Mouse (Mus musculus) G1E (cell line): ENCODE data around the gene Ankmy2. TPM values are rescaled to one million over a fixed set of nuclear protein-coding genes. Genes with fewer than 3 reads are reported as not detected.

Source experiments
- ATAC-seq: 2 replicates; pipeline ENCODE4 v1.8.0; 2016; ENCODE audit warnings: mild to moderate bottlenecking; ENCODE audit not compliant: insufficient number of reproducible peaks, poor library complexity, low FRiP score, severe bottlenecking; ENCODE audit errors: extremely low read depth
- DNase-seq: peaks from one replicate; pipeline ENCODE4 v3.0.0; 2012; ENCODE audit warnings: low spot score
- H3K27me3 ChIP-seq: 2 replicates; pipeline ENCODE4 v1.6.1; 2012; ENCODE audit warnings: mild to moderate bottlenecking, low read length, inconsistent platforms; ENCODE audit not compliant: insufficient read depth
- H3K36me3 ChIP-seq: replicated peaks from 2 replicates; pipeline ENCODE3; 2012; ENCODE audit warnings: mild to moderate bottlenecking, inconsistent platforms
- H3K4me1 ChIP-seq: 2 replicates; pipeline ENCODE4 v1.6.1; 2012; ENCODE audit warnings: low read depth, low read length, inconsistent platforms, mixed read lengths; ENCODE audit not compliant: insufficient read depth
- H3K4me3 ChIP-seq: 2 replicates; pipeline ENCODE4 v1.5.1; 2012; ENCODE audit warnings: low read depth, mild to moderate bottlenecking, inconsistent platforms, low read length, moderate library complexity, mixed read lengths
- H3K9me3 ChIP-seq: replicated peaks from 2 replicates; pipeline ENCODE4 v1.6.1; 2012; ENCODE audit warnings: inconsistent platforms
- CTCF ChIP-seq: IDR thresholded peaks from 2 replicates; pipeline ENCODE4 v1.5.1; 2012; ENCODE audit warnings: low read depth, low read length, inconsistent platforms, mixed read lengths
- GATA1 ChIP-seq: IDR thresholded peaks from 2 replicates; pipeline ENCODE4 v1.6.1; 2012; ENCODE audit warnings: borderline replicate concordance, low read length, inconsistent platforms, mixed read lengths
- GATA2 ChIP-seq: IDR thresholded peaks from 2 replicates; pipeline ENCODE4 v1.6.1; 2012; ENCODE audit warnings: low read depth, low read length, inconsistent platforms, borderline replicate concordance
- POLR2AphosphoS5 ChIP-seq: IDR thresholded peaks from 2 replicates; pipeline ENCODE4 v1.6.1; 2012; ENCODE audit warnings: low read depth, low read length, inconsistent platforms; ENCODE audit not compliant: insufficient replicate concordance
- TAL1 ChIP-seq: conservative IDR thresholded peaks from 2 replicates; pipeline ENCODE4 v1.6.1; 2012; ENCODE audit warnings: low read depth, low read length, inconsistent platforms, mixed read lengths
- polyA plus RNA-seq: library from polyadenylated mRNA; stranded (reverse); fragments of >175 nt; gene quantifications from 2 replicates; pipeline ENCODE4 v1.2.3, GENCODE M21; 2012
- total RNA-seq, 2 experiments: library from RNA; stranded (forward) in 1 of 2; stranded (reverse) in 1 of 2; fragments of 200-1000 nt in 1 of 2; fragments of >200 nt in 1 of 2; fragmentation: Nextera tagmentation in 1 of 2; gene quantifications; 2 replicates each; pipeline ENCODE4 v1.2.3; 2014 to 2017

Ankmy2 gene
- 41.8 and 49.1 TPM in 2 replicates for total RNA-seq (2014; fragmentation: Nextera tagmentation)
- 44.1 and 49.6 TPM in 2 replicates for total RNA-seq (2017)
- 2.5 and 2.7 TPM in 2 replicates for polyA plus RNA-seq

DNA sequence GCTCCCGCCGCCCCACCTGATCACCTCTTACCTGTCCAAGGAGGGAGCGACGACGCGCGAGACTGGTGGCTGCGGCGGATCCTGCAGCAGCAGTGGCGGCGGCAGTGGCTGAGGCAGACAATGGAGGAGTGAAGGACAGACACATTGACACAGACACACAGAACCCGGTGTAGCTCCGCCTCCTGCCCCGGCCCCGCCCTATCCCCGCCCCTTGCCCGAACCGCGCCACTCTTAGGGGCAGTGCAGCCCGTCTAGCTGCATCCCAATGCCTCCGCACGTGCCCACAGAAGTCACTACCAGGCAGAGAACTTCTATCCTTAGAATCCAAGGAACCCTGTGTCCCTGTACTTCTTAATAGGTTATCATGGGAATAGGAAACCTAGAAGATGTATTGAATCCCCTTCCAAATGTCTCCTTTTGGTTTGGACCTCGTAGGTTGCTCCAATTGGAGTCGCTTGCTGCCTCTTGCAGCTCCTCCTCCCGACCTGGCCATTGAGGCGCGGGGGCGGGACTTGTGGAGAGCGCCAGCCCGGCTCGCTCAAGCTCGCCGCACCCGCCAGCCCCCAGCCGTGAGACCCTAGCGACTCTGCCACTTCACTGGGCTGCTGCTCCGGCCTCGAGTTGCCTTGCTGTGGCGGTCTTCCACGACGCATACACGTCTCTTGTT lies at the start of gene Ankmy2:
Gene Ankmy2, plus strand, starts transcription at position 478 of the 667 bp plus-strand sequence.
- no peaks in the 10 kb centered on the region for H3K9me3 ChIP-seq
- peak within 1 kb of the TSS; percentile 97 for H3K4me3 ChIP-seq
- DNase-seq (peak; percentile 94), ATAC-seq (peak; percentile 78)
- peaks cover 35% of the 10 kb centered on the region for H3K36me3 ChIP-seq
- no peaks in the 10 kb centered on the region for H3K27me3 ChIP-seq
- TF ChIP-seq GATA1, result no peak
- TF ChIP-seq GATA2, result no peak
- no peak for TF ChIP-seq CTCF
- TF ChIP-seq TAL1, result no peak
- no peak for TF ChIP-seq POLR2AphosphoS5
- H3K4me1 ChIP-seq, result peaks cover 51% of the 10 kb centered on the region

DNA sequence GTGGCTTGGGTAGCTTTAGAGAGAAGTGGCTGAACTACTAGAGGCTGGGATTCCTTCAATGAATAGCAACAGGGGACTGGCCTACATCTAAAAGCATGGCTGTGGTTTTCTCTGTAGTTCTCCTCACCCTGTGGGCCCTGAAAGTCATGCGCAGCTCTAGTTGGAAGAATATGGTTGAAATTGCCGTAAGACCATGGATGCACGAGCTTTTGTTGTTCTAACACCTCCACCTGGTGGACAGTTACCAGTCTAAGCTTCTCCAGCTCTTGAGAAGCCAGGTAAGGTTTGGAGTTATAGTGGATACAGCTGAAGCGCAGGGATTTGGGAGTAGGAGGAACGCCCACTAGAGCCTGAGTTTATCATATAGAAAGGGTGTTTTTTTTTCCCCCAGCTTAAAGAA lies 48.5 kb upstream of the Ankmy2 start:
- Histone ChIP-seq H3K9me3 (peaks cover 15% of the 10 kb centered on the region), H3K4me3 (no peak overlapping the region), H3K4me1 (no peaks in the 10 kb centered on the region), H3K27me3 (no peaks in the 10 kb centered on the region), H3K36me3 (peaks cover 84% of the 10 kb centered on the region)
- no peak for TF ChIP-seq GATA2
- no peak for DNase-seq
- no peak for ATAC-seq

DNA sequence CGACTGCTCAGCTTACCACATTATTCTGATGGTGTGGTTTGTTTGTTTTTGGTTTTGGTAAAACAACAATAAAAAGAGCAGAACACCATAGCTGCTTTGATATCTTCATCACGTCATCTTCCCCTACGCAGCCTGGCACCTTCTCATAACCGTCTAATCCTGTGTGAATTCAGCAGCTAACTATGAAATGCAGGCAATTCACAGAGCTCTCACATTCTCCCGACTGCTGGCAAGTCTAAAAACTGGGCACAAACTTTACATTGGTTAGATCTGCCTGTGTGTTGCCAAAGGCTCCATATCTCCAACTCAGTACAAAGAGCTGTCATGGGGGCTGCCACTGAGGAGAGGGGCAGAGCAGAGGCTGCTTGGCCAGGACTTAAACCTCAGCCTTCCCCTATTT lies 46.5 kb upstream of the Ankmy2 start:
- no peak for ATAC-seq
- H3K36me3 ChIP-seq, result peaks cover 90% of the 10 kb centered on the region
- H3K9me3 ChIP-seq, result peaks cover 11% of the 10 kb centered on the region
- TF ChIP-seq POLR2AphosphoS5 (no peak), TAL1 (no peak), GATA2 (no peak), CTCF (no peak), GATA1 (no peak)
- H3K27me3 ChIP-seq, result no peaks in the 10 kb centered on the region
- no peaks in the 10 kb centered on the region for H3K4me1 ChIP-seq
- no peak overlapping the region for H3K4me3 ChIP-seq
- DNase-seq, result no peak

DNA sequence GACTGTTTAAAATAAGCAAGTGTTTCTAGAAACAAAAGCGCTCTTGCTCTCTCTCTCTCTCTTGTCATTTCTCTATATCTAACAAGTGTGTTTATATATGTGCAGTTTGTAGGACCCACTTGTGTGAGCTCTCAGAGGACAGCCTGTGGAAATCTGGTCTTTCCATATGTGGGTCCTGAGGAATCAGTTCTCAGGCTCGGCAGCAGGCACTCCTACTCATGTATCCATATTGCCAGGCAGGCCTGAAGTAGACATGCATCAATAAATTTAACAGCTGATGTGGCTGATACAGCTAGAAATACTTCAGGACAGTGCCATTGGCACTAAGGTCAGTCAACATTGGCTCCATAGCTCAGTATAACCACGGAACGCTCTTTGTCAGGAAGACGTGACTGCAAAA lies 45.8 kb upstream of the Ankmy2 start:
- Histone ChIP-seq H3K4me3 (no peak overlapping the region), H3K4me1 (no peaks in the 10 kb centered on the region), H3K36me3 (peaks cover 92% of the 10 kb centered on the region), H3K9me3 (peaks cover 9% of the 10 kb centered on the region), H3K27me3 (no peaks in the 10 kb centered on the region)
- no peak for DNase-seq
- no peak for TF ChIP-seq GATA2
- no peak for TF ChIP-seq GATA1
- TF ChIP-seq CTCF, result no peak
- no peak for TF ChIP-seq POLR2AphosphoS5
- TF ChIP-seq TAL1, result no peak
- no peak for ATAC-seq

DNA sequence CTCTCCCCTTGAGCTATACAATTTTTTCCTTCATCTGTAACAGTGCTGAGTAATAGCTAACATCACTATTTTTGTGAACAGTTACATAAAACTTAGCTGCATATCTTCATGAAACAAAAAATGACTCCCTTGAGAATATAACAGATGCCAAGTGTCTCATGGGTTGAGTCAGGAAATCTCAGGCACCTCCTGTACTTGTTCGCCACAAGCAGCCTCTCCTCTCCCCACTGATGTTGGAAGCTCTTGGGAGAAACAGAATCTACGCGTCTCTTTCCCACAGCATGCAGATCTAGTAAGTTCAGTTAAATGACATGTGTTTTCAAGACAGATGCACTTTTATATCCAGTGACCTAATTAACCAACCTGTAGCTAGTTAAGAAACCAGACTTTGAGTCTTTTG lies 44.8 kb upstream of the Ankmy2 start:
- Histone ChIP-seq H3K9me3 (peaks cover 4% of the 10 kb centered on the region), H3K36me3 (peaks cover 94% of the 10 kb centered on the region), H3K4me3 (no peak overlapping the region), H3K4me1 (no peaks in the 10 kb centered on the region), H3K27me3 (no peaks in the 10 kb centered on the region)
- DNase-seq (no peak), ATAC-seq (no peak)
- TF ChIP-seq TAL1, result no peak
- TF ChIP-seq GATA1, result no peak
- no peak for TF ChIP-seq POLR2AphosphoS5
- TF ChIP-seq CTCF, result no peak
- no peak for TF ChIP-seq GATA2

DNA sequence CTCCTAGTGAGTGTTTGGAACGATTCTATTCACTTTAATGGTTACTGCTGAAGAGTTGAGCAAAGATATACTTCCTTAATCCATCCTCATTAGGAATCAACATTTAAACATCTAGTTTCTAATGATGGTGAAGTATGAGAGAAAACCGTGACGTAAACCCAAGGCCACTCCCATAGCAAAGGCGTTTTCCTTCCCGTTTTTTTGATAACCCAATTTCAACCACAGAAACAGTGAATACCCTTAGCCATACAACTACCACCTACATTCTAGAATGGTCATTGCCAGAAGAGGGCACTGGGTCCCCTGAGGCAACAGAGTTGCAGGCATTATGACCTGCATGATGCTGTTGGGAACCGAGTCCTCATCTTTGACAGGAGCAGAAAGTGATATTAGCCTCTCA lies 39.8 kb upstream of the Ankmy2 start:
- Histone ChIP-seq H3K27me3 (no peaks in the 10 kb centered on the region), H3K9me3 (no peaks in the 10 kb centered on the region), H3K4me1 (no peaks in the 10 kb centered on the region), H3K4me3 (no peak overlapping the region), H3K36me3 (peaks cover 91% of the 10 kb centered on the region)
- no peak for ATAC-seq
- no peak for DNase-seq
- TF ChIP-seq GATA2 (no peak), CTCF (no peak), TAL1 (no peak), GATA1 (no peak), POLR2AphosphoS5 (no peak)

DNA sequence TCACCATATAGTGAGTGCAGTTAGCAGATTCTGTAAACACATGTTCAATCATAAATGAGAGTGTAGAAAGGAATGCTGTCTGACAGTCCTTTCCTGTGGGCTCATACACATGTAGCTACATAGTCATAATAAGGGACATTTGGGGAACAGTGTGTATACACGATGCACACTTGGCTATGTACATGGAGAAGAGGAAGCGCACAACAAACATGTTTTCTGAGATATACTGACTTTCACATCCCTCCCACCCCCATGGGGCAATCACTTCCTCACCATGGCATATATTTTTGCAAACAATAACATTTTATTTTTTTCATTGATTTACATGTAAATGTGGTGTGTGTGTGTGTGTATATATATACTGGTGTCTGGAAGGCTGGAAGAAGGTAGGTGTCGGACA lies 37.7 kb upstream of the Ankmy2 start:
- H3K4me1 ChIP-seq, result no peaks in the 10 kb centered on the region
- H3K4me3 ChIP-seq, result no peak overlapping the region
- no peaks in the 10 kb centered on the region for H3K27me3 ChIP-seq
- DNase-seq (no peak), ATAC-seq (no peak)
- H3K9me3 ChIP-seq, result no peaks in the 10 kb centered on the region
- TF ChIP-seq POLR2AphosphoS5 (no peak), GATA1 (no peak), GATA2 (no peak), CTCF (no peak), TAL1 (no peak)
- H3K36me3 ChIP-seq, result peaks cover 90% of the 10 kb centered on the region
